Mouse (Mus musculus): ENCODE measurements around the gene Trim25. TPM values are rescaled to one million over a fixed set of nuclear protein-coding genes. Genes with fewer than 3 reads are reported as not detected.
"Not testable (repeated sequence)": the region's sequence is repeated elsewhere in the genome, so short reads cannot be mapped to it uniquely, and the experiment has no call there.

Trim25 gene
- total RNA-seq, 4 experiments from 2014 or later, result 3.3 to 7.3 (median 4.7) TPM

DNA sequence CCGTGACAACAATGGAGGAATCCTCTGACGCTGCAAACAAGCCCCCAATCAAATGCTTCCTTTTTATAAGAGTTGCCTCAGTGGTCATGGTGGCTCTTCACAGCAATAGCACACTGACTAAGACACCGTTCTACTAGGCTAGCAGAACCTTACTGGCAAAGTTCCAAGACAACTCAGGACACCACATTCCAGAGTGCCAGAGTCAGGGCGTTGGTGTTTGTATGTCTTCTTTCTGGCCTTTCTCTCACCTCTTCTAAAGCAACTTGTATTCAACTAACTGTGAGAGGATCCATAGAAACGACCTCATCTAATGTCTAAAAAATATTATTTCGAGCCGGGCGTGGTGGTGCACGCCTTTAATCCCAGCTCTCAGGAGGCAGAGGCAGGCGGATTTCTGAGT, 24.3 kb downstream of the Trim25 start:
- DNase-seq (ENCODE audit: low spot score in 2 of 2), result no peak

DNA sequence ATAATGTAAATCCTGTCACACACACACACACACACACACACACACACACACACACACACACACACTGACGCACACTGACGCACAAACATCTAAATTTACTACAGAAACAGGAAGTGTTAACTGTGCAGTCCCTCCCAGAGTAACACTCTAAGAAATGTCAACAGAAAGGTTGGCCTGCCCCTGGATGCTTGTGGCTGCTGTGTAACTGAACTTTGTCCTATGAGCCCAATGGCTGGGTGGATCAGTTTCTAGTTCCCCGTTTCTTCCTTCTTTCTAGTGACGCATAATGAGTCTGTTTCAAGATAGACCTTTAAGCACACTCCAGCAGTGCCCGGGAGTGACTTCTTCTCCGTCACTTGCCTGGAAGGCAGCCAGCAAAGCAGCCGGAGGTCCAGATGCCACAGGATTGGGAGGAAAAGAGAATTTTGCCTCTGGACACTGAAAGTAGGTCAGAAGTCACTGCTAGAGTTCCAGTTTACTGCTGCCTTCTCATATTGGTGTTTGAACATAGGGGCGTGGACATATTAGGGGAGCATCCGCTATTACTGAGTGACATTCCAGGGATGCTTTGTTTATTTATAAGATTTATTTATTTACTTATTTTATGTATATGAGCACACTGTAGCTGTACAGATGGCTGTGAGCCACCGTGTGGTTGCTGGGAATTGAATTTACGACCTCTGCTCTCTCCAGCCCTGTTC, 25.2 kb downstream of the Trim25 start:
- DNase-seq (ENCODE audit: low spot score in 2 of 2), result no peak

DNA sequence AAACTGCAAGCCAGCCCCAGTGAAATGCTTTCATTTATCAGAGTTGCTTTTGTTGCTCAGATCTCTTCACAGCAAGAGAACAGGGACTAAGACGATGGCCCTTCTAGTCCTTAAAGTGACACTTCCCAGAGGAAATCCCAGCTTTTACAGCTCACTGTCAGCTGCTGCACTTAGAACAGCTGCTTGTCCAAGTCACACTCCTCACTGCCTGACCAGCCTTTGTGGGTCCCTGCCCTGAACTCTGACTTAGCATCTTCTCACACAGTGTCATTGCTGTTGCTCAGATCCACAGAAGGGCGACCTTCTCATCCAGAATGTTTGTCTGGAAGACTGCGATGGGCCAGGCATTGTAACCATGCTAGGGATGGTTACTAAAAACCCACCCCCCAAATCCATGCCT, 26.4 kb downstream of the Trim25 start:
- DNase-seq (ENCODE audit: low spot score in 2 of 2), result no peak

GRCm38 (mm10) chr11:89026117-89026516, 26.9 kb downstream of the Trim25 start:
- no peak for DNase-seq (ENCODE audit: low spot score in 2 of 2)

DNA sequence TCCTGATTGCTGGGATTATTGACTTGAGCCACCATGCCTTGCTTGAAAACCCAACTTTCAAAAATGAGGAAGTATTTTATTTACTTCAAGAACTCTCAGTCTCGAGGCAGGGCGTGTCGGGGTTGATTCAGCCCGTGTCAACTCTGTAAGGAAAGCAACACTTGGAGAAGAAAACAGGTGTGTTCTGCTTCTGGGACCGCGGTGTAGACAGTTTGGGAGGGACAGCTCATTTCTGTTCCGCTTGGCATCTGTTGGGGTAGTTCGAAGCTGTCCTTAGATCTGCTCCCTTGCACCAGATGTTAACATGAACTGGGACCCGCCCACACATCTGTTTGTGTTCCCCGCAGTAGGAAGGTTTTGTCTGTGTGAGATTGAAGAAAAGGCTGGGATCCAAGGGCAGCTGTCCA, 28.8 kb downstream of the Trim25 start:
- DNase-seq (ENCODE audit: low spot score in 2 of 2), result no peak

DNA sequence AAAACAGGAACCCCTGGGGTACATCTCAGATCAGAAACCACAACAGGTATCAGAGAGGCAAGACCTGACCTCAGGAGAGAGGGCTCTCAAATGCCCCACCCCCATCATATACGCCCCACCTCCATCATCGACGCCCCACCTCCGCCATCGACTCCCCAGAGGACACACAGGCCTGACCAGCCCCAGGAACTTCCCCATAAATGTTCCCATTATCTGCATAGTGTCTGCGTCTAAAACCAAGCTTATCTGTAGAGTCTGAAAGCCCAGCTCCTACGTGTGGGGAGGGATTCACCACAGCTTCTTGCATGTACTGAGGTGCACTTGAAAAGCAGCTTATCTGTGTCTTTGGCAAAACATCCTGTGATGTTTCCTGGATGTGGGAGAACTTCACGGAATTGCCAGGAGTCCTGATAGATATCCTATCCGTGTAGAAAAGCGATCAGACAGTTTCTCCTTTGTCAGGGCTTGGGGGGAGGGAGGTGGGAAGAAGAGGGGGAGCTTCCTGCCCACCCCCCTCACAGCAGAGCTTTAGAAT, 29.8 kb downstream of the Trim25 start:
- DNase-seq (ENCODE audit: low spot score in 2 of 2), result no peak

DNA sequence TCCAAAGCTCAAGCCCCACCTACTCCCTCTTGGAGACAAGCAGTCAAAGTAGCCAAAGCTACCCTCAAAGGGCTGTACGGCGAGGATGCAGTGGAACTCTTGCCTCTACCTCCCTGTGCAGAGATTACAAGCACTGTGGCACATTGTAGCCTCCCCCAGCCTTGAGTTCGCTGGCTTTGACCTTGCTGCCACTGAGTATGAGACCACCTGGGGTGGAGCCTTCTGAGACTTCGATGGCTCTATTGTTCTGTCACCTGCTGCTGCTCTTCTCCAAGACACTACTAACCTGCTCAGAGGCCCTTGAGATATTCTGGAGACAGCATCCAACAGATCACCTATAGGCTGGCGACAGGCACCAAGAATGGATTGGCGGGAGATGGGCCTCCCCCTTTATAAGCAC, 31.4 kb downstream of the Trim25 start:
- no peak for DNase-seq (ENCODE audit: low spot score in 2 of 2)

GRCm38 (mm10) chr11:89031189-89031588, 32.0 kb downstream of the Trim25 start:
- no peak for DNase-seq (ENCODE audit: low spot score in 2 of 2)

DNA sequence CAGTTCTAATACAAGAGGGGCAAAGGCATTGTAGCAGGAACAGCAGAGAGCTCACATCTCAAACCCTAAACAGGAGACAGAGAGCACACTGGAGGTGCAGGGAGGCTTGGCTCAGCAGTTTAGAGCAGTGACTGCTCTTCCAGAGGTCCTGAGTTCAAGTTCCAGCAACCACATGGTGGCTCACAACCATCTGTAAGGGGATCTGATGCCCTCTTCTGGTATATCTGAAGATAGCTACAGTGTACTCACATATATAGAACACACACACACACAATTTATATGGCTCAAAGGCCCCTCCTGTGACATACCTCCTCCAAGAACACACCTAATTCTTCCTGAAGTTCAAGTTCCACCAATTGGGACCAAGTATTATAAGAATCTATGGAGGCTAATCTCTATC, 35.4 kb downstream of the Trim25 start:
- DNase-seq (ENCODE audit: low spot score in 2 of 2), result no peak

GRCm38 (mm10) chr11:89035552-89035951, 36.4 kb downstream of the Trim25 start:
- DNase-seq (ENCODE audit: low spot score in 2 of 2), result no peak

DNA sequence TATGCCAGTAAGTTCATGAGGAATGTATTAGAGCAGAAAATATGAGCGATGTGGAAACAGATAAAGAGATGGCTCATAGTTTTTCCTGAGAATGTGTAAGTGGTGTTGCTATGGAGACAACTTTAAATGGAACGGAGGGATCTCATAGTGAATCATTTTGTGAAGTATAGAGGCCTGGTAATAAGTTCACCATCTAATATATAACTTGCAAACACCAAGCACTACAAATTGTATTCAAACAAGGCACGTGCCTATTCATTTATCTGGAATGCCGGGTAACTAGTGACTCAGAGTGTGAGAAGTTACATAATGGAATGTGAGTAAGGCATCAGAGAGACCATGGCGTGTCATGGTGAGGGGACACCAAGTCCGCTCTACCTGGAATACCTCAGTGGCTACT, 39.3 kb downstream of the Trim25 start:
- no peak for DNase-seq (ENCODE audit: low spot score in 2 of 2)

DNA sequence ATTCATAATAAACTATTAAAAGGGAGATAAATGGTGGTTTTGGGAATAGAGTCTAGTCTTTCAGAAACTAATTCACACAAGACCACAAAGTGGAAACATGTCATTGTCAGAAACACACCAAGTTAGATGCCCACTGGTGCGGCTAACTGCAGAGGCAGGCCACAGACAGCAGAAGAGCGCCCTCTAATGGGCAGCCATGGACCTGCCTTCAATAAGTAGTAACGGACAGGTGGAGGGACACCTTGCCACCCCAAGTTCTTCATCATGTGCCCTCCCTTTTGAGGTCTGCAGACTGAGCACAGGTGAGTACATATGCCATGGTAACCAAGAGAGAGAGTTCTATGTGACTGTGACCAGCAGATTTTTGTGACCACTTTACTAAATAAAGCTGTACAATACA, 40.1 kb downstream of the Trim25 start:
- DNase-seq (ENCODE audit: low spot score in 2 of 2), result peak in 1 of 2 experiments; percentile 35

DNA sequence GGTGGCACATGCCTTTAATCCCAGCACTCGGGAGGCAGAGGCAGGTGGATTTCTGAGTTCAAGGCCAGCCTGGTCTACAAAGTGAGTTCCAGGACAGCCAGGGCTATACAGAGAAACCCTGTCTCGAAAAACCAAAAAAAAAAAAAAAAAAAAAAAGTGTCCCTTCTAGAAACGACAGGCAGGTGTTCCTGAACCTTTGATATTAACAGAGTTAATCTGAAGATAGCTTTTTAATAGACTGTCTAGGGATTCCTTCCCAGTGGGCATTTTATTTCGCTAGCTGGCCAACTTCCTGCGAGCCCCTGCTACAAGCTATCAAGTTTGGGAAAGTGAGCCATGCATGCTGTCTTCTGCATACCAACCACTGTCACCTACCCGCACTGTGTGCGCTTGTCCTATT, 41.9 kb downstream of the Trim25 start:
- not testable (repeated sequence) for DNase-seq (ENCODE audit: low spot score in 2 of 2)

GRCm38 (mm10) chr11:89043046-89043445, 43.9 kb downstream of the Trim25 start:
- DNase-seq (ENCODE audit: low spot score in 2 of 2), result no peak

- not testable (repeated sequence) for DNase-seq (ENCODE audit: low spot score in 2 of 2)
Measured at GRCm38 (mm10) chr11:89045501-89045900, 46.3 kb downstream of the Trim25 start.

DNA sequence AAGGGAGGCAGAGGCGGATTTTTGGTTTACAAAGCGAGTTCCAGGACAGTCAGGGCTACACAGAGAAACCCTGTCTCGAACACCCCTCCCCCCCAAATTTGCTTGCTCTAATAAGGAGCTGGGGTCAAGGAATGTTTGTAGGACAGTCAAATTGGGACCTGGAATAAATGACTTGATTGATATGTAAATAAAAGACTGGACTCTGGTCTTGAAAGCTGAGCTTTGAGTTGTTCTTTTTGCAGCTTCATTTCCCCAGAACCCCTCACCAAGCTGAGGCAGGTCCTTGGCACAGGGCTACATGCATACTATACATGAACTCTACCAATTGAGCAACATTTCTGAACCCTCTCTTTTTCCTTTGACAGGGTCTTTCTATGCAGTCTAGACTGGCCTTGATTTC, 46.8 kb downstream of the Trim25 start:
- DNase-seq (ENCODE audit: low spot score in 2 of 2), result no peak

GRCm38 (mm10) chr11:89051767-89052166, 52.6 kb downstream of the Trim25 start:
- no peak for DNase-seq (ENCODE audit: low spot score in 2 of 2)

DNA sequence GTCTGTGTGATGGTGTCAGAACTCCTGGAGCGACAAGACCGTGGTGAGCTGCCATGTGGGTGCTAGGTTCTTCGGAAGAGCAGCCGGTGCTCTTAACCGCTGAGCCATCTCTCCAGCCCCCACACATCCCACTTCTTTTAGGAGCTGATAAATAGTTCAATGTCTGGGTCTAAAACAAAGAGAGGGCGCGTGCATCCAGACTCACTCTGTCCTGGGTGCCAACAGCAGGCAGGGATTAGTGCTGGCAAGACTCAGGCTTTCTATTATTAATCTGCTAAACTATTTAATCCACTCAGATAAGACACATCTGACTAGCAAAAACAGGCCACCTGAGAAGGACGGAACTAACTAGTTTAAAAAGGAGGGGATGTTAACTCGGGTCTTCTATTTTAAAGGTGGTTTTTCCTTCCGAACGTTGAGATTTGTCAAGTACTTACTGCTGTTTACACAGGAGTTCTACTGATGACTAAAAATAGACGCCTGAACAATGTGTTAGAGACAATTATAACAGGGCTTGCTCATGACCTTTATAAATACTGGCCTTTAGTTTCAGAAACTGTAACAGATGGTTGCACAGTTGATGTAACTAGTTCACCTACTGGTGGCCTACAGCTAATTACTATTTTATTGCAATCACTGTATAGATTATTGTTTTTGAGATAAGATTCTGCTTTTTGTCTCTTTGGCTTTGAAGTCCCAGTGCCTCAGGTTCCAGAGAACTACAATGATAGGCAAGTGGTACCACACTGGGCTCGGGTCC, 56.9 kb downstream of the Trim25 start:
- no peak for DNase-seq (ENCODE audit: low spot score in 2 of 2)

DNA sequence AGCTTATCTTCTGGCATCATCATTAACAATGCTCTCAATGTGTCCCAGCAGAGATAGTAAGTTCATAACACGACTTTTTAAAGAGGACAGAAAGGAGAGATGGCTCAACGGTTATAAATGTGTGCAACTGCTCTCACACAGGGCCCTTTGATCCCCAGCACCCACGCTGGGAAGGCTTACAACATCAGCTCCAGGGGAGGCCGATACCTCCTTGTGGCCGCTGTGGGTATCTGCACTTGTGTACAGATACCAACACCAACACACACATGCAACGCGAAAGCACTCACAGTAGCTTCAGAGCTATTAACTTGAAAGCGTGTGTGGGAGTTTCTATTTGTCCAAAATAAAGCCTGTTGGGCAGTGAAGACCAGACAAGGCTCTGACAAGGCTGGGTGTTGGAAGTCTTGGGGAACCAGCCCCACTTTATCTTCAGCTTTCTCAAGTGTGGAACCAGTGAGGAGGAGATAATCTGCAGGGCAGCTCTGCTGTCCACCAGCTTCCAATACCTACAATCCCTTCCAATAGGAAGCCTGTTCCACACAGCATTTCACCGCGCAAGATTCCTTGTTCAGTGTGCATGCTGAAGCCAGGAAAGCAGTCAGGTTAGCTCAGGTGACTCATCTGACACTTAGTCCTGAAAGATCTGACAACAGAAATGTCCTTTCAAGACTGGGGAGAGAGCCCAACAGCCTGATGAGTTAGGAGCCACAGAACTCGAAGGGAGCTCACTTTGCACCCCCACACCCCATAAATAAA, 59.5 kb downstream of the Trim25 start:
- no peak for DNase-seq (ENCODE audit: low spot score in 2 of 2)

GRCm38 (mm10) chr11:89059919-89060422, 60.8 kb downstream of the Trim25 start:
- peak in 1 of 2 experiments; percentile 31 for DNase-seq (ENCODE audit: low spot score in 2 of 2)

- DNase-seq (ENCODE audit: low spot score in 2 of 2), result peak; percentile 88 to 90
Measured at GRCm38 (mm10) chr11:89060423-89061089, 61.4 kb downstream of the Trim25 start.

Data from layer of hippocampus, adult 8-10 months (tissue).